Mouse (Mus musculus): ENCODE results near the gene 4931429L15Rik.

Gene 4931429L15Rik

GRCm38 (mm10) chr9:46259111-46259510 lies 60.7 kb downstream of the 4931429L15Rik start:
- DNase-seq (ENCODE audit: low read depth, low spot score): no peak

- no peak for DNase-seq (ENCODE audit: low read depth, low spot score)
Measured at GRCm38 (mm10) chr9:46257546-46257945, 62.2 kb downstream of the 4931429L15Rik start.

- no peak for DNase-seq (ENCODE audit: low read depth, low spot score)
Measured at GRCm38 (mm10) chr9:46256658-46257385, 63.0 kb downstream of the 4931429L15Rik start.

GRCm38 (mm10) chr9:46256177-46256576 lies 63.6 kb downstream of the 4931429L15Rik start:
- no peak for DNase-seq (ENCODE audit: low read depth, low spot score)

Data from telencephalon, adult 2 months (tissue).